Mouse (Mus musculus): ENCODE data around the gene Clock. TPM values are rescaled to one million over a fixed set of nuclear protein-coding genes. Genes with fewer than 3 reads are reported as not detected.

Clock gene
- 14.7 and 17.6 TPM in 2 replicates for total RNA-seq (2014; rRNA removed)
- 10.9 and 11.3 TPM in 2 replicates for polyA plus RNA-seq (2012; rRNA removed)

- H3K36me3 ChIP-seq (ENCODE audit: control insufficient read depth, insufficient read depth, low read length), result no peaks in the 10 kb centered on the region; the same call in none of the 2 replicates
- peak; percentile 81 for DNase-seq (ENCODE audit: extremely low read depth, low read depth, low spot score)
- WGBS, result under 1% methylated on average over 94 of the region's 104 CpGs
Observed at GRCm38 (mm10) chr5:76304452-76305341, at the start of gene Clock. TSS of gene Clock (minus strand) at chr5:76304792.

GRCm38 (mm10) chr5:76351953-76352611, 47.5 kb upstream of the Clock start:
- Histone ChIP-seq H3K27me3 (ENCODE audit: control insufficient read depth, insufficient read depth, low read length) (no peaks in the 10 kb centered on the region), H3K4me1 (ENCODE audit: control insufficient read depth, insufficient read depth, low read length) (no peaks in the 10 kb centered on the region), H3K79me2 (ENCODE audit: control insufficient read depth, insufficient read depth, low read length) (no peaks in the 10 kb centered on the region), H3K36me3 (ENCODE audit: control insufficient read depth, insufficient read depth, low read length) (no peaks in the 10 kb centered on the region), H3K4me3 (ENCODE audit: insufficient read depth, low read depth, low read length) (no peak overlapping the region), H3K9ac (ENCODE audit: low read depth, low read length) (no peak overlapping the region), H3K27ac (replicated peaks; ENCODE audit: insufficient read depth, low read depth, low read length) (no peak overlapping the region)
- 80% methylated on average over 7 of the region's 7 CpGs for WGBS
- no peak for DNase-seq (ENCODE audit: extremely low read depth, low read depth, low spot score)
- no peak for TF ChIP-seq CTCF (IDR thresholded peaks at IDR 0.05; ENCODE audit: low read depth, low read length)
- TF ChIP-seq POLR2A (IDR thresholded peaks at IDR 0.05; ENCODE audit: extremely low read depth, insufficient read depth, low read length), result no peak

More at GRCm38 (mm10) chr5:76304452-76305341, at the start of gene Clock:
- peak within 1 kb of the TSS; percentile 87 for H3K27ac ChIP-seq (replicated peaks; ENCODE audit: insufficient read depth, low read depth, low read length)
- TF ChIP-seq CTCF (IDR thresholded peaks at IDR 0.05; ENCODE audit: low read depth, low read length) (no peak), POLR2A (IDR thresholded peaks at IDR 0.05; ENCODE audit: extremely low read depth, insufficient read depth, low read length) (no peak)
- peak within 1 kb of the TSS; percentile 96 for H3K9ac ChIP-seq (ENCODE audit: low read depth, low read length)
- H3K27me3 ChIP-seq (ENCODE audit: control insufficient read depth, insufficient read depth, low read length), result no peaks in the 10 kb centered on the region
- peaks cover 3% of the 10 kb centered on the region; the same call in 1 of the 2 replicates for H3K4me1 ChIP-seq (ENCODE audit: control insufficient read depth, insufficient read depth, low read length)
- H3K79me2 ChIP-seq (ENCODE audit: control insufficient read depth, insufficient read depth, low read length), result peaks cover 3% of the 10 kb centered on the region; the same call in 1 of the 2 replicates
- peak within 1 kb of the TSS; percentile 91 for H3K4me3 ChIP-seq (ENCODE audit: insufficient read depth, low read depth, low read length)

GRCm38 (mm10) chr5:76351537-76351936, 46.9 kb upstream of the Clock start:
- H3K4me1 ChIP-seq (ENCODE audit: control insufficient read depth, insufficient read depth, low read length), result no peaks in the 10 kb centered on the region
- DNase-seq (ENCODE audit: extremely low read depth, low read depth, low spot score), result no peak
- H3K36me3 ChIP-seq (ENCODE audit: control insufficient read depth, insufficient read depth, low read length), result no peaks in the 10 kb centered on the region
- TF ChIP-seq CTCF (IDR thresholded peaks at IDR 0.05; ENCODE audit: low read depth, low read length) (no peak), POLR2A (IDR thresholded peaks at IDR 0.05; ENCODE audit: extremely low read depth, insufficient read depth, low read length) (no peak)
- 85% methylated on average over 5 of the region's 5 CpGs for WGBS
- no peaks in the 10 kb centered on the region for H3K79me2 ChIP-seq (ENCODE audit: control insufficient read depth, insufficient read depth, low read length)
- no peak overlapping the region for H3K4me3 ChIP-seq (ENCODE audit: insufficient read depth, low read depth, low read length)
- H3K27me3 ChIP-seq (ENCODE audit: control insufficient read depth, insufficient read depth, low read length), result no peaks in the 10 kb centered on the region
- no peak overlapping the region for H3K27ac ChIP-seq (replicated peaks; ENCODE audit: insufficient read depth, low read depth, low read length)
- H3K9ac ChIP-seq (ENCODE audit: low read depth, low read length), result no peak overlapping the region

- Histone ChIP-seq H3K9ac (ENCODE audit: low read depth, low read length) (no peak overlapping the region), H3K36me3 (ENCODE audit: control insufficient read depth, insufficient read depth, low read length) (no peaks in the 10 kb centered on the region), H3K4me3 (ENCODE audit: insufficient read depth, low read depth, low read length) (no peak overlapping the region), H3K27me3 (ENCODE audit: control insufficient read depth, insufficient read depth, low read length) (no peaks in the 10 kb centered on the region), H3K4me1 (ENCODE audit: control insufficient read depth, insufficient read depth, low read length) (no peaks in the 10 kb centered on the region), H3K79me2 (ENCODE audit: control insufficient read depth, insufficient read depth, low read length) (no peaks in the 10 kb centered on the region), H3K27ac (replicated peaks; ENCODE audit: insufficient read depth, low read depth, low read length) (no peak overlapping the region)
- 79% methylated on average over 2 of the region's 2 CpGs for WGBS
- no peak for DNase-seq (ENCODE audit: extremely low read depth, low read depth, low spot score)
- TF ChIP-seq CTCF (IDR thresholded peaks at IDR 0.05; ENCODE audit: low read depth, low read length) (no peak), POLR2A (IDR thresholded peaks at IDR 0.05; ENCODE audit: extremely low read depth, insufficient read depth, low read length) (no peak)
Observed at GRCm38 (mm10) chr5:76346137-76346536, 41.5 kb upstream of the Clock start.

- no peaks in the 10 kb centered on the region for H3K4me1 ChIP-seq (ENCODE audit: control insufficient read depth, insufficient read depth, low read length)
- DNase-seq (ENCODE audit: extremely low read depth, low read depth, low spot score), result no peak
- no peaks in the 10 kb centered on the region for H3K36me3 ChIP-seq (ENCODE audit: control insufficient read depth, insufficient read depth, low read length)
- TF ChIP-seq CTCF (IDR thresholded peaks at IDR 0.05; ENCODE audit: low read depth, low read length) (no peak), POLR2A (IDR thresholded peaks at IDR 0.05; ENCODE audit: extremely low read depth, insufficient read depth, low read length) (no peak)
- no peaks in the 10 kb centered on the region for H3K79me2 ChIP-seq (ENCODE audit: control insufficient read depth, insufficient read depth, low read length)
- no peak overlapping the region for H3K27ac ChIP-seq (replicated peaks; ENCODE audit: insufficient read depth, low read depth, low read length)
- H3K9ac ChIP-seq (ENCODE audit: low read depth, low read length), result no peak overlapping the region
- H3K4me3 ChIP-seq (ENCODE audit: insufficient read depth, low read depth, low read length), result no peak overlapping the region
- no peaks in the 10 kb centered on the region for H3K27me3 ChIP-seq (ENCODE audit: control insufficient read depth, insufficient read depth, low read length)
- 46% methylated on average over 2 of the region's 2 CpGs for WGBS
Observed at GRCm38 (mm10) chr5:76340931-76341330, 36.3 kb upstream of the Clock start.
